Mouse (Mus musculus): ENCODE results near the gene Phlda1. TPM values are rescaled to one million over a fixed set of nuclear protein-coding genes. Genes with fewer than 3 reads are reported as not detected.

Phlda1 gene
- polyA plus RNA-seq, 1 experiment = 19.9 TPM

DNA sequence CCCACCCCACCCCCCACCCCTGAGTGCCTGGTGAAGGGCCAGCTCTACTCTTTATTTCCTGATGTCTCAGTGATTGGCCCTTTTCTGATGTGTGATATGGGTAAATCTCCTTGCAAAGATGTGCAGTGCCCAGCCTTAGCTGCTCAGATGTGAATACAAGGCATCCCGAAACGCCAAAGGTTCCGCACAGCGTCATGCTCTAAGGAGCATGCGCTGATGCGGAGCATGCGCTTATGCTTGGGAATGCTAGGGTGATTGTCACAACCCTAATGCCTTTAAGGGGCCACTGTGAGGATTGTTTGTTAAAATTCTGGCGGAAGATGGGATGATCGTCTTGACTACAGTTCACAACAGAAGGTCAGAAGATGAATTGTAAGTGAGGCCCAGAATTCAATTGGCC lies 34.6 kb downstream of the Phlda1 start:
- Histone ChIP-seq H3K27ac (ENCODE audit: insufficient read depth, low read length) (no peak overlapping the region), H3K4me1 (ENCODE audit: control insufficient read depth, insufficient read depth, low read length) (peaks cover 20% of the 10 kb centered on the region), H3K4me3 (ENCODE audit: insufficient read depth, low read length) (no peak overlapping the region)
- TF ChIP-seq POLR2A (IDR thresholded peaks at IDR 0.05; ENCODE audit: low read depth, low read length) (no peak), CTCF (IDR thresholded peaks at IDR 0.05; ENCODE audit: borderline replicate concordance, insufficient read depth, low read length) (no peak)

DNA sequence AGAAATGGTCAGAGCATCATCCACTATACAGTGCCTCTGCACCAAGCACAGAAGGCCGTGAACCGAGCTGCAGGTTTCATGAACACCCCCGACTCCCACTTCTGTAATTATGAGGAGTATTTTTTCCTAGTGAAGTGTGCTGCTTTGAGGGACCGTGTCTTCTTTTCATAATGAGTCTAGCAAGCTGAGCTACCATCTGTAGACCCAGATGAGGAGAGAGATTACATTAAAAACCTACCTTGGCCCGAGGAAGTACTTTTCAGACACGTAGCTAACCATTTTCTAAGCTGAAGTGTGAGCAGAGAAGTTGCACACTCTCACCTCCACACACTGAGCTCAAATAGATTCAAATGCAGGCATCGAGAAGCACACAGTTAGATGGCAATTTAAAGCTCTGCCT lies 37.0 kb downstream of the Phlda1 start:
- TF ChIP-seq POLR2A (IDR thresholded peaks at IDR 0.05; ENCODE audit: low read depth, low read length) (no peak), CTCF (IDR thresholded peaks at IDR 0.05; ENCODE audit: borderline replicate concordance, insufficient read depth, low read length) (no peak)
- H3K27ac ChIP-seq (ENCODE audit: insufficient read depth, low read length) = peak overlapping the region; percentile 73
- H3K4me1 ChIP-seq (ENCODE audit: control insufficient read depth, insufficient read depth, low read length) = peaks cover 20% of the 10 kb centered on the region
- no peak overlapping the region for H3K4me3 ChIP-seq (ENCODE audit: insufficient read depth, low read length)

DNA sequence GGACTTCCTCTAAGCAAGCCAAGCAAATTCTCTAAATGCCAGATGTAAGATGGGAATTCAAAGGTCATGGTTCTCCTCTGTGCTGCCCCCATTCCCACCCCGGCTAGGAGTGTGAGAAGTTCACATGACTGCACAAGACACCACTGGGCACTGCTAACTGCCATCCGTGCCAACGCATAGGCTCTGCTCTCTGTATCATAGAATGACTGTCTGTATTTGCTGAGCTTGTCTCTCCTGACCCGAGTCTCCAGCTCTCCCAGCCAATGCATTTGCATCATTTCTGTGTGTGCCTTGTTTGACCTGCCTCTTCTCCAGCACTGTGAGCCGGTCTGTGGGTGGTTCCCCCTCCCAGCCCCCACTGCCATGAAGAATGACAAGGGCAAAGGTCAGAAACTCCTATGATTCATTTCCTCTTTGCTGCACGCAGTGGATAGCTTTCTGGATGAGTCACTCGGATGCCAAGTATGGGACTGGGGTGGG lies 37.7 kb downstream of the Phlda1 start:
- Histone ChIP-seq H3K4me1 (ENCODE audit: control insufficient read depth, insufficient read depth, low read length) (peaks cover 18% of the 10 kb centered on the region), H3K4me3 (ENCODE audit: insufficient read depth, low read length) (no peak overlapping the region), H3K27ac (ENCODE audit: insufficient read depth, low read length) (peak overlapping the region; percentile 73)
- no peak for TF ChIP-seq POLR2A (IDR thresholded peaks at IDR 0.05; ENCODE audit: low read depth, low read length)
- TF ChIP-seq CTCF (IDR thresholded peaks at IDR 0.05; ENCODE audit: borderline replicate concordance, insufficient read depth, low read length) = no peak

DNA sequence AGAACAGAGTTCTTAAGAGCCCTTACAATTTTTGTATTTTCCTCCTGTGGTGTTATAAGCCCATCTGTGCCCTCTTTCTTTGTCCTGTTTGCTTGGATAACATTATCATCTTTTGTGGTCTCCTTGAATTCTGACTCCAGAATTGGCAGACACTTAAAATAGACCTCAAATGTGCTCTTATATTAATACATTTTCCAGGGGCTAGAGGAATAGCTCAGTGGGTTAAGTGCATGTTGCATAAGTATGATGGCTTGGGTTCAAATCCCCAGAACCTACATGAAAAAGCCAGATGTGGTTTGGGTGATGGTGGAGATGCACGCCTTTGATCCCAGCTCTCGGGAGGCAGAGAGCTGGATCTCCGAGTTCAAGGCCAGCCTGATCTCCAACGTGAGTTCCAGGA lies 38.2 kb downstream of the Phlda1 start:
- H3K27ac ChIP-seq (ENCODE audit: insufficient read depth, low read length) = peak overlapping the region; percentile 73
- H3K4me3 ChIP-seq (ENCODE audit: insufficient read depth, low read length) = no peak overlapping the region
- peaks cover 14% of the 10 kb centered on the region for H3K4me1 ChIP-seq (ENCODE audit: control insufficient read depth, insufficient read depth, low read length)
- TF ChIP-seq POLR2A (IDR thresholded peaks at IDR 0.05; ENCODE audit: low read depth, low read length) = no peak
- no peak for TF ChIP-seq CTCF (IDR thresholded peaks at IDR 0.05; ENCODE audit: borderline replicate concordance, insufficient read depth, low read length)

DNA sequence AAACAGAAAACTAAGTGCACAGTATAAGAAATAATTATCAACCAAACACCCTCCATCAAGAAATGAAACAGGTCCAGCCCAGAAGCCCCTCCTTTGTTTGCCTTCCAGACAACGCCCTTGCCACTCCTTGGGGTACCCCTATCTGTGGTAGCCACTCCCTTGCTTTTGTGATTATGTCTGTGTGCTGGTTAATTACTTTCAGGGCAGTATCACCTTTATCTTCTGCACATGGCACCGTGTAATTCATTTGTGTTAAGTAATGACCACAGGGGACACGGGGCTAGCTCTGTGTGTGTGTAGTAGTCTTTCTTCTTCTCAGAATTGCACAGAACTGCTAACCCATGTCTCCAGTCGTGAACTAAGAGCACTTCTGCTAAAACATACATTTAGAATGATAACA lies 39.6 kb downstream of the Phlda1 start:
- Histone ChIP-seq H3K27ac (ENCODE audit: insufficient read depth, low read length) (no peak overlapping the region), H3K4me1 (ENCODE audit: control insufficient read depth, insufficient read depth, low read length) (peaks cover 14% of the 10 kb centered on the region), H3K4me3 (ENCODE audit: insufficient read depth, low read length) (no peak overlapping the region)
- TF ChIP-seq POLR2A (IDR thresholded peaks at IDR 0.05; ENCODE audit: low read depth, low read length) (no peak), CTCF (IDR thresholded peaks at IDR 0.05; ENCODE audit: borderline replicate concordance, insufficient read depth, low read length) (no peak)

DNA sequence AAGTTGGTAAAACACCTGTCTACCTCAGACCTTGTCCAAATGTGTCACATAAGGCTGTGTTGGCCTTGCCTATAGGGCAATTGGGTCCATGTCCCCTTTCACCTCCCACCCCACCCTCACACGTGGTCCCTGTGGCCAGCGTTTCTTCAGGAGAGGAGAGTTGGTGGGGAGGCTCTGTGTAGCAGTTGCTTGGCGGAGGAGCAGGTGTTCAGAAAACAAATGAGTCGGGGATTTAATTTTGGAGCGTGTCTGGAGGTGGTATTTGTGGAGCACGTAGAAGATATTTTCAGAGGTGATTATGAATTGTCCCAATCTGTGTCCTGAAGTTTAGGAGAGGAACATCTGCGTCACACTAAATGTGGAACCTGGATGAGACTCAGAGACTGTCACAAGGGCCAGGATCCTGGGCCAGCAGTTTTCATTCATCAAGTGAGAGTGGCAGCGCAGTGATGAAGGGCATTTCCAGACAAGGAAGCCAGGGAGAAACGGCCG lies 41.8 kb downstream of the Phlda1 start:
- peaks cover 12% of the 10 kb centered on the region for H3K4me1 ChIP-seq (ENCODE audit: control insufficient read depth, insufficient read depth, low read length)
- TF ChIP-seq POLR2A (IDR thresholded peaks at IDR 0.05; ENCODE audit: low read depth, low read length) (no peak), CTCF (IDR thresholded peaks at IDR 0.05; ENCODE audit: borderline replicate concordance, insufficient read depth, low read length) (no peak)
- H3K4me3 ChIP-seq (ENCODE audit: insufficient read depth, low read length) = no peak overlapping the region
- no peak overlapping the region for H3K27ac ChIP-seq (ENCODE audit: insufficient read depth, low read length)

DNA sequence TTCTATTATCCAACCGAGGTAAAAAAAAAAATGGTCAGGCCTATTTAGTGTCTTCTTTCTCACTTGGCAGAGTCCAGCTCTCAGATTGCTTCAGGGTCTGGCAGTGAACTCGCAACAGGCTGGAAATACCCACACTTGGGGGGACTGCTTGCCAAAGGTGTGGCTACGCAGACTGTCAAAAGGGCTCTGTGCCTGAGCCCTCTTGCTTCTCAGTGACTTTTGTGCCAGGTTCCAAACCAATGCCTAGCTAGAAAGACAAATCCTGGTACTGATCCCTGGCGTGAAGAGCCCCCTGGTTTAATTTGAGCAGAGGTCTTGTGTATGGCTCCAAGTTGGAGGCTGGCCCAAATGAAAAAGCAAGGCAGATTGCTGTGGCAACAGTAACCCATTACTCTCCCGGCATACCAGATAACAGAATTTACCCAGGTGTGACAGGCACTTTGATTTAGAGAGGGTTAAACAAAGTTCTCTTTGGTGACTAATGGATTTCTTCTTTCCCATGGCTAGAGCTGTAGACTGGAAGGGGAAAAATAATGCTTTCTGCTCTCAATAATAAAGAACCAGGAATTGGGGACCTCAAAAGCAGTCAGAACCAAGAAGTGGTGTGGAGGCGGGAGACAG lies 44.1 kb downstream of the Phlda1 start:
- Histone ChIP-seq H3K4me1 (ENCODE audit: control insufficient read depth, insufficient read depth, low read length) (no peaks in the 10 kb centered on the region), H3K4me3 (ENCODE audit: insufficient read depth, low read length) (no peak overlapping the region), H3K27ac (ENCODE audit: insufficient read depth, low read length) (no peak overlapping the region)
- no peak for TF ChIP-seq POLR2A (IDR thresholded peaks at IDR 0.05; ENCODE audit: low read depth, low read length)
- no peak for TF ChIP-seq CTCF (IDR thresholded peaks at IDR 0.05; ENCODE audit: borderline replicate concordance, insufficient read depth, low read length)

DNA sequence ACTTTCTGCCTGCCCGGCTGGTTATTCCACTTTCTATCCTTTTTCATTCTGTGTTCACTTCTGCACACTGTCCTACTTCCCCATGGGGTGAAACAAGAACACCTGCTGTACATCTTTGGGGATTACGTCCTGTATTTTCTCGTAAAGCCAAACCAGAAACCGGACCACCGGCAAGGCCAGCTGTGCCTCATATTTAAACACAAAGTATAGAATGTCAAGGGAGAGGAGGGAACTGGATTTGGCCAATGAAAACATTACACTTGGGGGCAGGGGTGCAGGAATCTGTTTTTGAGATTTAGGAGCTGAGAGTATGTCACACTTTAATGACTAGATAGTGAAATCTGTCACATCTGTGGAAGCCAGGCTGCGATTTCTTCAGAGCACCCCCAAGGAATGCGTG lies 47.6 kb downstream of the Phlda1 start:
- H3K4me3 ChIP-seq (ENCODE audit: insufficient read depth, low read length) = no peak overlapping the region
- peaks cover 2% of the 10 kb centered on the region; the same call in 1 of the 2 replicates for H3K4me1 ChIP-seq (ENCODE audit: control insufficient read depth, insufficient read depth, low read length)
- no peak overlapping the region for H3K27ac ChIP-seq (ENCODE audit: insufficient read depth, low read length)
- TF ChIP-seq CTCF (IDR thresholded peaks at IDR 0.05; ENCODE audit: borderline replicate concordance, insufficient read depth, low read length) (no peak), POLR2A (IDR thresholded peaks at IDR 0.05; ENCODE audit: low read depth, low read length) (no peak)

DNA sequence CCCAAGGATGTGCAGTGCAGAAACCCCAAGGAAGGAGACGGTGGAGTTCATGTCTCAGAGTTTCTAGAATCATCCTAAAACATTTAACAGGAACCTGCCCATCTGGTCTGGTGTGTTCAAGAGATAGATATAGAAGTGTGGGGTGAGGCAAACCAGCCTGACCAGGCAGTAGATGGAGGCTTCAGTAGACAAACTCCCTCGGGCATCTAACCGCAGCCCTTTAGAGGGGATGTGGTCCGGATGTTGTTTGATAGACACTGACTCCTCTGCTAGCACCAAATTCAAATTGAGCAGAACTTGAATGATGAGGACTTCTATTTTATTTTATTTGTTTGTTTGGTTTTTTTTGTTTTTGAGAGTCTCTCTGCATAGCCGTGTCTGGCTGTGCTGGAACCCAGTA lies 48.6 kb downstream of the Phlda1 start:
- peaks cover 6% of the 10 kb centered on the region; the same call in 1 of the 2 replicates for H3K4me1 ChIP-seq (ENCODE audit: control insufficient read depth, insufficient read depth, low read length)
- no peak overlapping the region for H3K4me3 ChIP-seq (ENCODE audit: insufficient read depth, low read length)
- no peak overlapping the region for H3K27ac ChIP-seq (ENCODE audit: insufficient read depth, low read length)
- TF ChIP-seq CTCF (IDR thresholded peaks at IDR 0.05; ENCODE audit: borderline replicate concordance, insufficient read depth, low read length) (no peak), POLR2A (IDR thresholded peaks at IDR 0.05; ENCODE audit: low read depth, low read length) (no peak)

DNA sequence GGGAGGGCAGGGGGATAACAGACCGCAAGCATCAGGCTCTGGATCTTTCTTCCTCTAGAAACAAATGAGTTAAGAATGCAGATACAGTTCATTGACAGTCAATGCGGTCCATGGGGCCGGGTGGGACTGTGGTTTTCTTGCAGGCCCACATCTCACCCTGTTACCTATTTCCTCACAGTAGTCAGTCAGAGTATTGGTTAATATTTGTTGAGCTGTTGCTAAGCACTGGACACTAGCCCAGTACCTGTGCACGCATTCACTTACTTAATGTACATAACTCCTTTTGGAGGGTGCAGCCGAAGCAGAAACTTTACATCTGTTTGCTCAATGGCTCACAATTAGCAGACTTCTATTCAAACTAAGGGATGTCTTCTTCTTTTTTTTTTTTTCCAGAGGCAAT lies 52.1 kb downstream of the Phlda1 start:
- TF ChIP-seq POLR2A (IDR thresholded peaks at IDR 0.05; ENCODE audit: low read depth, low read length) (no peak), CTCF (IDR thresholded peaks at IDR 0.05; ENCODE audit: borderline replicate concordance, insufficient read depth, low read length) (no peak)
- peaks cover 6% of the 10 kb centered on the region; the same call in 1 of the 2 replicates for H3K4me1 ChIP-seq (ENCODE audit: control insufficient read depth, insufficient read depth, low read length)
- H3K27ac ChIP-seq (ENCODE audit: insufficient read depth, low read length) = no peak overlapping the region
- no peak overlapping the region for H3K4me3 ChIP-seq (ENCODE audit: insufficient read depth, low read length)

Other genes starting within 250 kb of the Phlda1 start
- 2.1 and 2.8 TPM in 2 replicates for gene Bbs10, start 207.6 kb upstream of the Phlda1 start, polyA plus RNA-seq (2011; ENCODE audit: insufficient read length, low read depth, missing spikeins)
- gene Nap1l1, start 33.1 kb upstream of the Phlda1 start, polyA plus RNA-seq (2011; ENCODE audit: insufficient read length, low read depth, missing spikeins) = 496 and 532 TPM in 2 replicates